Comparison of ENCODE assay signal across 27 mouse cellular contexts in genomic region chr5:90861876-90862375, GRCm38 (mm10). TPM values are rescaled to one million over a fixed set of nuclear protein-coding genes. Genes with fewer than 3 reads are reported as not detected.
"Had no signal": no experiment of that assay in that cellular context is flagged by ENCODE, and none has a peak within 500 bp of the region (broad histone marks: within the 10 kb centered on the region; RNA-seq: fewer than 3 reads in every experiment).

No protein-coding gene starts in this region.

- H3K27ac ChIP-seq: kidney, embryonic 15.5 days; left cerebral cortex, adult 2 months; liver, embryonic 14.5 days; lung, embryonic 15.5 days; macrophage; neural tube, embryonic 13.5 days had no signal

- H3K4me3 ChIP-seq: kidney, embryonic 15.5 days; left cerebral cortex, adult 2 months; lung, embryonic 15.5 days; neural tube, embryonic 13.5 days had no signal

- H3K9me3 ChIP-seq: kidney, embryonic 15.5 days; lung, embryonic 15.5 days; neural tube, embryonic 13.5 days had no signal

- H3K4me1 ChIP-seq: kidney, embryonic 15.5 days; neural tube, embryonic 13.5 days had no signal

- H3K4me2 ChIP-seq: kidney, embryonic 15.5 days; liver, embryonic 11.5 days; lung, embryonic 15.5 days; midbrain, embryonic 11.5 days; neural tube, embryonic 13.5 days had no signal

- H3K27me3 ChIP-seq: kidney, embryonic 15.5 days; lung, embryonic 15.5 days; neural tube, embryonic 13.5 days had no signal

- H3K9ac ChIP-seq: kidney, embryonic 15.5 days; liver, embryonic 14.5 days; lung, embryonic 15.5 days; neural tube, embryonic 13.5 days had no signal

- H3K36me3 ChIP-seq: kidney, embryonic 15.5 days; lung, embryonic 15.5 days; neural tube, embryonic 13.5 days had no signal

- DNase-seq: kidney, adult 11 months; kidney, adult 8-10 months; kidney, postnatal 10 days; kidney, postnatal 36 days; layer of hippocampus, postnatal 36 days; lung, adult 18-20 months; midbrain, embryonic 14.5 days; retina, postnatal 1 day; thymus, adult 18-20 months; thymus, postnatal 14 days; thymus, postnatal 4 days had no signal

RNA-seq across cellular contexts. Expression of gene Cxcl1, which starts 29.1 kb away (rescaled TPM):
- total RNA-seq: left cerebral cortex, postnatal 36 days; neutrophil, adult 5-6 weeks had no signal
- polyA plus RNA-seq: midbrain, embryonic 11.5 days; midbrain, embryonic 14.5 days; neural tube, embryonic 13.5 days had no signal

RNA-seq across cellular contexts. Expression of gene Cxcl2, which starts 41.7 kb away (rescaled TPM):
- total RNA-seq: layer of hippocampus, adult 8-10 months; layer of hippocampus, postnatal 10 days; layer of hippocampus, postnatal 36 days; left cerebral cortex, adult 2 months; left cerebral cortex, postnatal 10 days; left cerebral cortex, postnatal 36 days had no signal
- polyA plus RNA-seq: kidney, embryonic 15.5 days; limb, embryonic 11.5 days; lung, embryonic 15.5 days; midbrain, embryonic 11.5 days; midbrain, embryonic 14.5 days; neural tube, embryonic 13.5 days; stomach, embryonic 16.5 days; testis, adult 2 months had no signal
